Comparison of ENCODE assay signal across 16 mouse cellular contexts in genomic region chr5:105798421-105798820, GRCm38 (mm10).
DNase-seq lines count a peak whose midpoint lies in the region; ATAC-seq lines count a peak whose summit lies in the region.
"Had no signal": no experiment of that assay in that cellular context is flagged by ENCODE, and none has a peak within 500 bp of the region (broad histone marks: within the 10 kb centered on the region; RNA-seq: fewer than 3 reads in every experiment).

No protein-coding gene starts in this region.

- no peak overlapping the region for H3K9ac ChIP-seq in kidney, embryonic 15.5 days
- H3K9ac ChIP-seq in midbrain, embryonic 13.5 days (replicated peaks): no peak overlapping the region
- H3K9ac ChIP-seq: heart, embryonic 12.5 days; intestine, embryonic 15.5 days; limb, embryonic 13.5 days had no signal

- DNase-seq in kidney, adult 11 months: no peak
- peak; percentile 56 for DNase-seq in CD4-positive helper T cell, adult 2 months (ENCODE audit: low read depth, low spot score)
- no peak for DNase-seq in embryo, embryonic 11 days
- DNase-seq: adrenal gland, postnatal 10 days; cerebellum, adult 9-10 months; kidney, postnatal 4 days; right cerebral cortex, postnatal 4 days had no signal

- WGBS in kidney, embryonic 15.5 days: 68% methylated on average over 4 of the region's 4 CpGs
- 95% methylated on average over 4 of the region's 4 CpGs for WGBS in midbrain, embryonic 13.5 days

- H3K4me3 ChIP-seq in kidney, embryonic 15.5 days (replicated peaks): no peak overlapping the region
- H3K4me3 ChIP-seq in megakaryocyte, embryonic 14.5 days (replicated peaks): peak overlapping the region; percentile 3
- no peak overlapping the region for H3K4me3 ChIP-seq in midbrain, embryonic 13.5 days (replicated peaks)
- H3K4me3 ChIP-seq: embryonic facial prominence, embryonic 10.5 days; heart, embryonic 12.5 days; intestine, embryonic 15.5 days; limb, embryonic 13.5 days had no signal

- peak overlapping the region; percentile 41; the same call in 1 of the 2 replicates for H3K27ac ChIP-seq in kidney, embryonic 15.5 days
- H3K27ac ChIP-seq in midbrain, embryonic 13.5 days: no peak overlapping the region
- H3K27ac ChIP-seq: embryonic facial prominence, embryonic 10.5 days; intestine, embryonic 15.5 days; limb, embryonic 13.5 days had no signal

- no peaks in the 10 kb centered on the region for H3K27me3 ChIP-seq in kidney, embryonic 15.5 days
- no peaks in the 10 kb centered on the region for H3K27me3 ChIP-seq in megakaryocyte, embryonic 14.5 days (replicated peaks)
- no peaks in the 10 kb centered on the region for H3K27me3 ChIP-seq in midbrain, embryonic 13.5 days
- H3K27me3 ChIP-seq: intestine, embryonic 15.5 days; limb, embryonic 13.5 days had no signal

- peaks cover 75% of the 10 kb centered on the region for H3K4me1 ChIP-seq in kidney, embryonic 15.5 days
- peaks cover 76% of the 10 kb centered on the region for H3K4me1 ChIP-seq in megakaryocyte, embryonic 14.5 days
- H3K4me1 ChIP-seq in midbrain, embryonic 13.5 days (replicated peaks): peaks cover 21% of the 10 kb centered on the region

- H3K36me3 ChIP-seq in kidney, embryonic 15.5 days: 0 out of 2 replicates have a peak, but pooled peaks cover 3% of the 10 kb centered on the region
- peaks cover 42% of the 10 kb centered on the region for H3K36me3 ChIP-seq in megakaryocyte, embryonic 14.5 days (replicated peaks; ENCODE audit: low read length)
- H3K36me3 ChIP-seq in midbrain, embryonic 13.5 days: no peaks in the 10 kb centered on the region
- H3K36me3 ChIP-seq: heart, embryonic 12.5 days; intestine, embryonic 15.5 days; limb, embryonic 13.5 days had no signal

- H3K9me3 ChIP-seq in kidney, embryonic 15.5 days (replicated peaks): no peaks in the 10 kb centered on the region
- no peaks in the 10 kb centered on the region for H3K9me3 ChIP-seq in megakaryocyte, embryonic 14.5 days
- no peaks in the 10 kb centered on the region for H3K9me3 ChIP-seq in midbrain, embryonic 13.5 days
- H3K9me3 ChIP-seq: embryonic facial prominence, embryonic 10.5 days; heart, embryonic 12.5 days; intestine, embryonic 15.5 days; limb, embryonic 13.5 days had no signal

- no peak for ATAC-seq in kidney, embryonic 15.5 days (replicated peaks; ENCODE audit: low FRiP score)
- peak; percentile 93 for ATAC-seq in activated CD4-positive, CD25-positive, alpha-beta regulatory T cell, adult 4 months
- no peak for ATAC-seq in midbrain, embryonic 13.5 days
- ATAC-seq: forebrain, embryonic 16.5 days; intestine, embryonic 15.5 days had no signal

- H3K4me2 ChIP-seq in kidney, embryonic 15.5 days: no peak overlapping the region
- no peak overlapping the region for H3K4me2 ChIP-seq in midbrain, embryonic 13.5 days (replicated peaks)
- H3K4me2 ChIP-seq: heart, embryonic 12.5 days; intestine, embryonic 15.5 days; limb, embryonic 13.5 days had no signal
